Mouse (Mus musculus): ENCODE measurements around the gene Cd6. TPM values are rescaled to one million over a fixed set of nuclear protein-coding genes. Genes with fewer than 3 reads are reported as not detected.

Gene Cd6
- polyA plus RNA-seq, 1 experiment from 2014 or later: not detected

- no peaks in the 10 kb centered on the region for H3K9me3 ChIP-seq (replicated peaks)
- no peak overlapping the region for H3K27ac ChIP-seq
- no peaks in the 10 kb centered on the region for H3K36me3 ChIP-seq
- no peak overlapping the region for H3K4me3 ChIP-seq
- H3K27me3 ChIP-seq: no peaks in the 10 kb centered on the region
- no peak overlapping the region for H3K9ac ChIP-seq
- no peak overlapping the region for H3K4me2 ChIP-seq (replicated peaks)
- 88% methylated on average over 1 of the region's 1 CpGs for WGBS
- ATAC-seq (ENCODE audit: low FRiP score): no peak
- H3K4me1 ChIP-seq: no peaks in the 10 kb centered on the region
Observed at GRCm38 (mm10) chr19:10751607-10752006, 78.3 kb downstream of the Cd6 start.

- H3K4me2 ChIP-seq (replicated peaks): no peak overlapping the region
- no peak for ATAC-seq (ENCODE audit: low FRiP score)
- no peaks in the 10 kb centered on the region for H3K27me3 ChIP-seq
- H3K9me3 ChIP-seq (replicated peaks): no peaks in the 10 kb centered on the region
- no peak overlapping the region for H3K9ac ChIP-seq
- WGBS: 87% methylated on average over 6 of the region's 6 CpGs
- no peaks in the 10 kb centered on the region for H3K4me1 ChIP-seq
- H3K36me3 ChIP-seq: no peaks in the 10 kb centered on the region
- no peak overlapping the region for H3K4me3 ChIP-seq
- H3K27ac ChIP-seq: no peak overlapping the region
Observed at GRCm38 (mm10) chr19:10750161-10750560, 79.7 kb downstream of the Cd6 start.

DNA sequence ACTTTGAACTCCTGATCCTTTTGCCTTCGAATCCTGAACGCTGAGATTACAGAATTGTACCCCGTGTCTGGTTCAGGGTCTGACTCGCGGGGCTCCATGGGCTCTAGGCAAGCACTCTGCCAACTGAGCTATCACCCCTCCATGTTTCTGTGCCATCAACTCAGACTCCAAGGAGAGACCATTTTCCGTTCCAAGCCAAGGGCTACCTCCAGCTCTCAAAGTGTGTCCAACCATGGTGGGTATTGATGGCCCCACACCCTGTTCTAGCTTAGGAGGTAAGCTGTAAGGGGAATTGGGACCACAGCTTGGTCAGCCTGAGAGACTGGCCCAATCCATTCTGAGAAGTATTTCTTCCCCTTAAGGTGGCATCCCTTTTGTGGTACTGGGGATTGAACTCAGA, 80.6 kb downstream of the Cd6 start:
- no peak overlapping the region for H3K9ac ChIP-seq
- no peaks in the 10 kb centered on the region for H3K36me3 ChIP-seq
- no peaks in the 10 kb centered on the region for H3K9me3 ChIP-seq (replicated peaks)
- no peak overlapping the region for H3K4me3 ChIP-seq
- no peak for ATAC-seq (ENCODE audit: low FRiP score)
- WGBS: 90% methylated on average over 6 of the region's 6 CpGs
- H3K4me1 ChIP-seq: no peaks in the 10 kb centered on the region
- H3K27me3 ChIP-seq: no peaks in the 10 kb centered on the region
- no peak overlapping the region for H3K27ac ChIP-seq
- H3K4me2 ChIP-seq (replicated peaks): no peak overlapping the region

- Histone ChIP-seq H3K4me2 (replicated peaks) (no peak overlapping the region), H3K9ac (no peak overlapping the region), H3K36me3 (no peaks in the 10 kb centered on the region), H3K27me3 (no peaks in the 10 kb centered on the region), H3K4me3 (no peak overlapping the region), H3K27ac (no peak overlapping the region), H3K9me3 (replicated peaks) (no peaks in the 10 kb centered on the region), H3K4me1 (no peaks in the 10 kb centered on the region)
- WGBS: 50% methylated on average over 11 of the region's 11 CpGs
- no peak for ATAC-seq (ENCODE audit: low FRiP score)
Observed at GRCm38 (mm10) chr19:10748401-10749102, 81.3 kb downstream of the Cd6 start.

- Histone ChIP-seq H3K36me3 (no peaks in the 10 kb centered on the region), H3K4me1 (no peaks in the 10 kb centered on the region), H3K4me2 (replicated peaks) (no peak overlapping the region), H3K4me3 (no peak overlapping the region), H3K27ac (no peak overlapping the region), H3K9ac (no peak overlapping the region), H3K27me3 (no peaks in the 10 kb centered on the region), H3K9me3 (replicated peaks) (no peaks in the 10 kb centered on the region)
- WGBS: 85% methylated on average over 6 of the region's 6 CpGs
- no peak for ATAC-seq (ENCODE audit: low FRiP score)
Observed at GRCm38 (mm10) chr19:10747718-10748117, 82.1 kb downstream of the Cd6 start.

DNA sequence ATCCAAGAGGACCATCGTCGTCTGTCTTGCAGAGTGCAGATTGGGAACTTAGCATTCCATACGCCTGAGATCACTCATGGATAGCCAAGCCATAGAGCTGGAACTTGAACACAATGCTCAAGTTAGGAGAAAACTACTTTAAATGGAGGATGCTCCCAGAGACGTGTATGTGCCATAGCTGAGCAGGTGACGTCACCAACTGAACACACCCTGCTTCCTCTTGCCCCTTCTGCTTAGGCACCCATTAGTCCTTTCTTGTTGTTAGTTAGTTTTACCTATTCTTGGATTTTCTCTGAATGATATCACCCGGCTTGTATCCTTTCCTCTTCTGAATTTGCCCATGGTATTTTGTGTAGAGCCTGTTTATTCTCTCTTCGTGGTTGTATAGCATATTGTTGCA, 82.7 kb downstream of the Cd6 start:
- no peak overlapping the region for H3K4me3 ChIP-seq
- H3K9me3 ChIP-seq (replicated peaks): no peaks in the 10 kb centered on the region
- no peaks in the 10 kb centered on the region for H3K36me3 ChIP-seq
- no peak overlapping the region for H3K4me2 ChIP-seq (replicated peaks)
- H3K9ac ChIP-seq: no peak overlapping the region
- no peaks in the 10 kb centered on the region for H3K4me1 ChIP-seq
- no peak overlapping the region for H3K27ac ChIP-seq
- no peaks in the 10 kb centered on the region for H3K27me3 ChIP-seq
- 83% methylated on average over 7 of the region's 7 CpGs for WGBS
- no peak for ATAC-seq (ENCODE audit: low FRiP score)

DNA sequence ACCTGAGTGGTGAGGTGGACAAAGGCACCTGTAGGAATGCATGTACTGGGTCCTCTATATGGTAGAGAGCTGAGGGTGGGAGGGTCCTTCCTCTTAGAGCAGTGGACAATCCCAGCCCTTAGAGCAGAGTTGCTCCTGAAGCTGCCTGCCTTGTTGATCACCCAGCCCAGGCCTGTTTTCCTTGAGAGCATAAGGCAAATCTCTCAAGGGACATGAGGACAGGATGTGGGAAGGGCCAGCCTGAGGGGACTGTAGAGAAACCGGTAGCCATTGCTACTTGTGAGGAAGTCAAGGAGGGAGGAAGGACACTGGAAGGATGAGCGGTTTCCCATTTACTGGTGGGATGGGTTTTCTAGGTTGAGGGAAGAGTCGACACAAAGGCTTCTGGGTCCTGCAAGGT, 87.3 kb downstream of the Cd6 start:
- 79% methylated on average over 3 of the region's 3 CpGs for WGBS
- H3K27ac ChIP-seq: no peak overlapping the region
- H3K27me3 ChIP-seq: no peaks in the 10 kb centered on the region
- 0 out of 2 replicates have a peak, but pooled peaks cover 3% of the 10 kb centered on the region for H3K4me1 ChIP-seq
- H3K4me2 ChIP-seq (replicated peaks): no peak overlapping the region
- H3K36me3 ChIP-seq: no peaks in the 10 kb centered on the region
- H3K9me3 ChIP-seq (replicated peaks): no peaks in the 10 kb centered on the region
- H3K4me3 ChIP-seq: no peak overlapping the region
- no peak overlapping the region for H3K9ac ChIP-seq
- no peak for ATAC-seq (ENCODE audit: low FRiP score)

DNA sequence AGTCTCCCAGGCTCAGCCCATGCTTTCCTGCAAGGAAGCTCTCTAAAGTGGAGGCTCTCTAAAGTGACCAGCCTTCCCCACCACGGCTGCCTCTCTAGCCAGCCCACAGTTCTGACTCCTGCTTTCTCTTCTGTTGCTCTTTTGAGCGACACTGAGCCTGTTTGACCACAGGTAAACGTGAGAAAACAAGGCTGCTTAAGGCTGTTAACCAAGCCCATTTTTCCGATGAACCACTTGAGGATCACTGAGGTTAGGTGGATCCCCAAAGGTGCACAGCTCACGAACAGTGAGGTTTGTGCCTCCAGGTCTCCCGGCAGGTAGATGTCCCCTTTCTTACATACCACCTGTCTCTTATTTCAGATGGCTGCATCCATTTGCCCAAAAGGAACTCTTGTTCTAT, 87.7 kb downstream of the Cd6 start:
- Histone ChIP-seq H3K27me3 (no peaks in the 10 kb centered on the region), H3K4me3 (no peak overlapping the region), H3K36me3 (no peaks in the 10 kb centered on the region), H3K4me2 (replicated peaks) (no peak overlapping the region), H3K4me1 (0 out of 2 replicates have a peak, but pooled peaks cover 3% of the 10 kb centered on the region), H3K27ac (no peak overlapping the region), H3K9me3 (replicated peaks) (no peaks in the 10 kb centered on the region), H3K9ac (no peak overlapping the region)
- ATAC-seq (ENCODE audit: low FRiP score): no peak
- 79% methylated on average over 6 of the region's 6 CpGs for WGBS

DNA sequence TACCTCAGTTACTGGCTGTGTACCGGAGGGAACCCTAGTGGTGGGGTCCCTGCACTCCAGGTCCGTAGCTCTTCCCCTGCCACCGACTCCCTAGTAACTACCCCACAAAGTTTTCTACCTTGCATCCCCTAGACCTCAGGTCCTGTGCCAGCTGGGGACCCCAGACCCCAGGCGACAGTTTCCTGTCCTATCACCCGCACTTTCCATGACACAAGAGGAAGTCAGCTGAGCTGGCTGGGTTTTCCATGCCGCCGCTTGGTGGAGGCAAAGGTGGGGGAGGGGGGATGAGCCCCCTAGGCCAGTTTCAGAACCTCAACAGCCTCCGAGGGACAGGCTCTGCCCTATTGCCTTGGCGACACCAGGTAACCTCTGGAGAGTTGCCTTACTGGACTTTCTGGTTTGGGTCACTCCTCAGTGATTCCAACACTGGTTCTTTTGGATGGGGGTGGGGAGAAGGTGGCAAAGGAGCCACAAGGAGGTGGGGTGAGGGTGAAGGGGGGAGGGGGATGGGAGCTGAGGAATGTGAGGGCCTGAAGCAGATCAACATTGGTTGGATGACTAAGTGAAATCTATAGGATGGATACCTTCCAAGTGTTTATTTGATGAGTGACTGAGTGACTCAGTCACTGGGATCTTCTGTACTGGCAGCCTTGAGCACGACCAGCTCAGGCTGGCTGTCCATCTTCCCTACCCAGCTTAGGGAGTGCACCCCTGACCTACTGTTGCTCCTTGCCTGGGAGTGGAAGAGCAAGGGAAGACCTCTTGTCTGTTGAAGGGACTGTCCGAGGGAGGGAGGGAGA, 89.0 kb downstream of the Cd6 start:
- no peak overlapping the region for H3K4me3 ChIP-seq
- ATAC-seq (ENCODE audit: low FRiP score): no peak
- no peaks in the 10 kb centered on the region for H3K9me3 ChIP-seq (replicated peaks)
- no peak overlapping the region for H3K27ac ChIP-seq
- H3K4me2 ChIP-seq (replicated peaks): no peak overlapping the region
- 0 out of 2 replicates have a peak, but pooled peaks cover 3% of the 10 kb centered on the region for H3K4me1 ChIP-seq
- no peaks in the 10 kb centered on the region for H3K36me3 ChIP-seq
- H3K9ac ChIP-seq: no peak overlapping the region
- H3K27me3 ChIP-seq: no peaks in the 10 kb centered on the region
- WGBS: 36% methylated on average over 11 of the region's 11 CpGs

DNA sequence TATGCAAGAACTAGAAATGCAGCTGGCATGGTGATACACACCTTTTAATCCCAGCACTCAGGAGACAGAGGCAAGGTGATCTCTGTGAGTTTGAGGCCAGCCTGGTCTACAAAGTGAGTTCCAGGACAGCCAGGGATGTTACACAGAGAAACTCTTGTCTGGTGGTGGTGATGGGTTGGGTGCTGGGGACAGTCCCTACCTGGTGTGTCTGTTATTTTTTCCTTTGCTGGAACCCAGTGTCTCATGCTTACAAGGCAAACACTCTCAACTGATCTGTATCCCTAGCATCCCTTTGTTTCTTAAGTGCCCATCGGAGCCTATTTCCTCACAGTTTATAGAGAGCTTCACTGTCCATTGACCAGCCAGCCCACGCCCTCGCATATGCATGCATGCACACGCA, 89.9 kb downstream of the Cd6 start:
- no peak overlapping the region for H3K27ac ChIP-seq
- no peaks in the 10 kb centered on the region for H3K9me3 ChIP-seq (replicated peaks)
- no peak overlapping the region for H3K4me2 ChIP-seq (replicated peaks)
- no peaks in the 10 kb centered on the region for H3K36me3 ChIP-seq
- no peak for ATAC-seq (ENCODE audit: low FRiP score)
- no peak overlapping the region for H3K4me3 ChIP-seq
- H3K9ac ChIP-seq: no peak overlapping the region
- H3K4me1 ChIP-seq: 0 out of 2 replicates have a peak, but pooled peaks cover 3% of the 10 kb centered on the region
- WGBS: 97% methylated on average over 4 of the region's 4 CpGs
- H3K27me3 ChIP-seq: no peaks in the 10 kb centered on the region

All from hindbrain, embryonic 12.5 days (tissue).